Mouse (Mus musculus): ENCODE results near the gene Fbxw8. TPM values are rescaled to one million over a fixed set of nuclear protein-coding genes. Genes with fewer than 3 reads are reported as not detected.

Fbxw8 gene
- 29.0 and 30.1 TPM in 2 replicates for polyA plus RNA-seq (2015; fragmentation: Nextera tagmentation; extraction: Ambion mirVana)

GRCm38 (mm10) chr5:118154839-118155564, at the start of gene Fbxw8:
Fbxw8 (minus strand) TSS chr5:118155464.
- Histone ChIP-seq H3K4me1 (peaks cover 17% of the 10 kb centered on the region), H3K4me3 (peak within 1 kb of the TSS; percentile 97), H3K36me3 (peaks cover 33% of the 10 kb centered on the region), H3K4me2 (replicated peaks) (peak within 1 kb of the TSS; percentile 81), H3K27me3 (0 out of 2 replicates have a peak, but pooled peaks cover 8% of the 10 kb centered on the region), H3K27ac (no peak within 1 kb of the TSS), H3K9me3 (no peaks in the 10 kb centered on the region), H3K9ac (peak within 1 kb of the TSS; percentile 95)
- under 1% methylated on average over 66 of the region's 67 CpGs for WGBS
- peak; percentile 86 for ATAC-seq (ENCODE audit: low FRiP score, low read depth)

GRCm38 (mm10) chr5:118204675-118205440, 49.6 kb upstream of the Fbxw8 start:
- H3K9me3 ChIP-seq = no peaks in the 10 kb centered on the region
- no peaks in the 10 kb centered on the region for H3K27me3 ChIP-seq
- 59% methylated on average over 16 of the region's 16 CpGs for WGBS
- ATAC-seq (ENCODE audit: low FRiP score, low read depth) = no peak
- no peaks in the 10 kb centered on the region for H3K4me1 ChIP-seq
- no peak overlapping the region for H3K27ac ChIP-seq
- H3K9ac ChIP-seq = no peak overlapping the region
- H3K4me3 ChIP-seq = no peak overlapping the region
- peaks cover 15% of the 10 kb centered on the region; the same call in 1 of the 2 replicates for H3K36me3 ChIP-seq
- no peak overlapping the region for H3K4me2 ChIP-seq (replicated peaks)

DNA sequence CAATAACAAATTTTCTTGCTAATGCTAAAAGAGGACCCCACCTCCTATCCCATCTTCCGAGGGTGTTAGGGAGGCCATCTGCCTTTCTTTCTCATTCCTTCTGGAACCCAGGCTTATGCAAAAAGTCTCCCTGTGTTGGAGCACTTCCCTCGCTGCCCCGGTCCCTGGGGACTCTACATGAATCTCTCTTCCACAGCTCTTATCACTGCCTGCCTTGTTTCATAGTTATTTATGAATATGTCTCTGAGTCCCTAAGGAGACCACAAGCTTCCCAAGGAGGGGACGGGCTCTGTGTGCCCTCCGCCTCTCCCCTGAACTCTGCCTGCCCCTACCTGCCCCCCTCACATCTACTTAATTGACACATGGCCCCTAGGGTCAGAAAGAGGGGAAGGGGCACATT, 44.4 kb upstream of the Fbxw8 start:
- H3K9me3 ChIP-seq = no peaks in the 10 kb centered on the region
- H3K36me3 ChIP-seq = peaks cover 15% of the 10 kb centered on the region; the same call in 1 of the 2 replicates
- 66% methylated on average over 5 of the region's 5 CpGs for WGBS
- H3K27ac ChIP-seq = no peak overlapping the region
- ATAC-seq (ENCODE audit: low FRiP score, low read depth) = no peak
- H3K4me1 ChIP-seq = no peaks in the 10 kb centered on the region
- H3K27me3 ChIP-seq = no peaks in the 10 kb centered on the region
- H3K4me2 ChIP-seq (replicated peaks) = no peak overlapping the region
- H3K9ac ChIP-seq = no peak overlapping the region
- no peak overlapping the region for H3K4me3 ChIP-seq

GRCm38 (mm10) chr5:118197421-118197820, 42.2 kb upstream of the Fbxw8 start:
- H3K27ac ChIP-seq = no peak overlapping the region
- H3K4me2 ChIP-seq (replicated peaks) = no peak overlapping the region
- peaks cover 2% of the 10 kb centered on the region; the same call in 1 of the 2 replicates for H3K4me1 ChIP-seq
- 73% methylated on average over 13 of the region's 13 CpGs for WGBS
- no peak overlapping the region for H3K9ac ChIP-seq
- H3K27me3 ChIP-seq = peaks cover 14% of the 10 kb centered on the region; the same call in 1 of the 2 replicates
- H3K9me3 ChIP-seq = no peaks in the 10 kb centered on the region
- no peak for ATAC-seq (ENCODE audit: low FRiP score, low read depth)
- peaks cover 15% of the 10 kb centered on the region; the same call in 1 of the 2 replicates for H3K36me3 ChIP-seq
- no peak overlapping the region for H3K4me3 ChIP-seq

DNA sequence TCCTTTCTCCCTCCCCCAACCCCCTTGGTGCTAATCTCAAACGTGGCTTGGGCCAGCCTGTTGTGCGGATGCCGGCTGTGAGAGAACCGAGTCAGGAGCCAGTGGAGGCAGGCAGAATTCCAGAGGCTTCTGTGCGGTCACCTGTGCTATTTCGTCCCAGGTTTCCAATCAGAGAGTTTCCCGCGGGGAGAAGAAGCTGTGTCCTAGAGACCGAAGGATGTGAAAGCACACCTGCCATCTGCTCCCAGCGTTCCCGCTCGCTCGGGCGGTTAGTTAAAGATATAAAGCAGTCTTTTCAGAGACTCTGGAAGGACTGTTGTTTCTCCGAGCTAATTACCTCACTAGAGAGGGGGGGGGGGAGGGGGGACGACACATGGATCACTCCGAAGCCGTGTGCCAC, 37.0 kb upstream of the Fbxw8 start:
- H3K9ac ChIP-seq = no peak overlapping the region
- no peak overlapping the region for H3K4me3 ChIP-seq
- H3K4me1 ChIP-seq = peaks cover 10% of the 10 kb centered on the region; the same call in 1 of the 2 replicates
- H3K4me2 ChIP-seq (replicated peaks) = no peak overlapping the region
- H3K27me3 ChIP-seq = peaks cover 32% of the 10 kb centered on the region
- H3K36me3 ChIP-seq = no peaks in the 10 kb centered on the region
- WGBS = 18% methylated on average over 15 of the region's 18 CpGs
- H3K9me3 ChIP-seq = no peaks in the 10 kb centered on the region
- no peak for ATAC-seq (ENCODE audit: low FRiP score, low read depth)
- no peak overlapping the region for H3K27ac ChIP-seq

DNA sequence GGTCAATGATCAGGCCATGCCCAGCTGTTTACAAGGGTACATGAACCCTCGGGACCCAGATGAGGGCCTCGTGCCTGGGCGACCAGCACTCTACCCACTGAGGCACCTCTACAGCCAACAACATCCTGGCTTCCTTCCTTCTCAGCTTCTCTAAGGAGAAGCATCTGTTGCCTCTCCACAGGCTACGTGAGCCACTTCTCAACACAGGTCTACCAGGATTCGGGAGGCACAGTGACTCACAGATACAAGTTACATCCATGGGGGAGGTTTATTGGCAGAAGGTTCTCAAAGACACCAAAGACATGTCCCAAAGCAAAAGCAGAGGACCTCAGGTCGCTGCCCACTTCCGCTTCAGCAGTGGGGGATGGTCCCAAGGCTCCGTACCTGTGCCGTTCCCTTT, 35.2 kb upstream of the Fbxw8 start:
- Histone ChIP-seq H3K27me3 (peaks cover 32% of the 10 kb centered on the region), H3K4me2 (replicated peaks) (no peak overlapping the region), H3K9me3 (no peaks in the 10 kb centered on the region), H3K4me3 (no peak overlapping the region), H3K27ac (no peak overlapping the region), H3K4me1 (peaks cover 10% of the 10 kb centered on the region; the same call in 1 of the 2 replicates), H3K9ac (no peak overlapping the region), H3K36me3 (no peaks in the 10 kb centered on the region)
- WGBS = 80% methylated on average over 9 of the region's 9 CpGs
- ATAC-seq (ENCODE audit: low FRiP score, low read depth) = no peak

GRCm38 (mm10) chr5:118188356-118188755, 33.1 kb upstream of the Fbxw8 start:
- peaks cover 10% of the 10 kb centered on the region; the same call in 1 of the 2 replicates for H3K4me1 ChIP-seq
- H3K9me3 ChIP-seq = no peaks in the 10 kb centered on the region
- 27% methylated on average over 6 of the region's 6 CpGs for WGBS
- ATAC-seq (ENCODE audit: low FRiP score, low read depth) = no peak
- no peak overlapping the region for H3K27ac ChIP-seq
- H3K4me2 ChIP-seq (replicated peaks) = no peak overlapping the region
- no peak overlapping the region for H3K4me3 ChIP-seq
- H3K9ac ChIP-seq = no peak overlapping the region
- H3K27me3 ChIP-seq = peaks cover 28% of the 10 kb centered on the region
- no peaks in the 10 kb centered on the region for H3K36me3 ChIP-seq

- no peak overlapping the region for H3K9ac ChIP-seq
- H3K27ac ChIP-seq = no peak overlapping the region
- WGBS = 83% methylated on average over 9 of the region's 9 CpGs
- no peak overlapping the region for H3K4me2 ChIP-seq (replicated peaks)
- H3K4me3 ChIP-seq = no peak overlapping the region
- ATAC-seq (ENCODE audit: low FRiP score, low read depth) = no peak
- no peaks in the 10 kb centered on the region for H3K9me3 ChIP-seq
- no peaks in the 10 kb centered on the region for H3K36me3 ChIP-seq
- peaks cover 4% of the 10 kb centered on the region; the same call in 1 of the 2 replicates for H3K4me1 ChIP-seq
- peaks cover 18% of the 10 kb centered on the region for H3K27me3 ChIP-seq
Observed at GRCm38 (mm10) chr5:118186903-118187633, 31.8 kb upstream of the Fbxw8 start.

- Histone ChIP-seq H3K4me1 (peaks cover 9% of the 10 kb centered on the region), H3K4me2 (replicated peaks) (no peak overlapping the region), H3K27ac (no peak overlapping the region), H3K9me3 (0 out of 2 replicates have a peak, but pooled peaks cover 4% of the 10 kb centered on the region), H3K4me3 (no peak overlapping the region), H3K9ac (no peak overlapping the region), H3K27me3 (peaks cover 58% of the 10 kb centered on the region), H3K36me3 (no peaks in the 10 kb centered on the region)
- 78% methylated on average over 7 of the region's 7 CpGs for WGBS
- ATAC-seq (ENCODE audit: low FRiP score, low read depth) = no peak
Observed at GRCm38 (mm10) chr5:118177640-118178039, 22.4 kb upstream of the Fbxw8 start.

- Histone ChIP-seq H3K4me1 (peaks cover 27% of the 10 kb centered on the region), H3K27ac (no peak overlapping the region), H3K9me3 (0 out of 2 replicates have a peak, but pooled peaks cover 4% of the 10 kb centered on the region), H3K36me3 (no peaks in the 10 kb centered on the region), H3K9ac (no peak overlapping the region), H3K27me3 (peaks cover 80% of the 10 kb centered on the region), H3K4me2 (replicated peaks) (peak overlapping the region; percentile 56), H3K4me3 (peak overlapping the region; percentile 26; the same call in 1 of the 2 replicates)
- WGBS = 21% methylated on average over 2 of the region's 2 CpGs
- ATAC-seq (ENCODE audit: low FRiP score, low read depth) = no peak
Observed at GRCm38 (mm10) chr5:118175137-118175536, 19.9 kb upstream of the Fbxw8 start.

GRCm38 (mm10) chr5:118174310-118175009, 19.2 kb upstream of the Fbxw8 start:
- under 1% methylated on average over 22 of the region's 22 CpGs for WGBS
- no peak for ATAC-seq (ENCODE audit: low FRiP score, low read depth)
- Histone ChIP-seq H3K4me2 (replicated peaks) (peak overlapping the region; percentile 56), H3K36me3 (no peaks in the 10 kb centered on the region), H3K4me1 (peaks cover 29% of the 10 kb centered on the region), H3K27ac (no peak overlapping the region), H3K9ac (peak overlapping the region; percentile 43; the same call in 1 of the 2 replicates), H3K9me3 (0 out of 2 replicates have a peak, but pooled peaks cover 4% of the 10 kb centered on the region), H3K4me3 (peak overlapping the region; percentile 26), H3K27me3 (peaks cover 82% of the 10 kb centered on the region)
